Mouse (Mus musculus) midbrain, embryonic 11.5 days (tissue): Measurements from ENCODE around the gene Sec14l1. TPM values are rescaled to one million over a fixed set of nuclear protein-coding genes. Genes with fewer than 3 reads are reported as not detected.

ENCODE experiments used
- ATAC-seq: fragments of 200-750 bp; cut with Nextera tagmentation; 2 replicates; pipeline ENCODE4 v1.8.0; 2017; ENCODE audit warnings: moderate TSS enrichment, moderate library complexity; ENCODE audit not compliant: low FRiP score
- DNase-seq: peaks from one replicate; pipeline ENCODE4 v3.0.0; 2015; ENCODE audit warnings: low spot score; ENCODE audit errors: missing footprints
- H3K27ac ChIP-seq: fragments of 300-500 bp; sonication (generic); 2 replicates; pipeline ENCODE4 v1.5.1; 2014; ENCODE audit warnings: low read depth, low read length
- H3K27me3 ChIP-seq: fragments of 300-500 bp; sonication (generic); 2 replicates; pipeline ENCODE4 v1.6.1; 2014; ENCODE audit warnings: mild to moderate bottlenecking, low read length, moderate library complexity, mixed read lengths; ENCODE audit not compliant: control insufficient read depth, insufficient read depth
- H3K36me3 ChIP-seq: fragments of 300-500 bp; sonication (generic); 2 replicates; pipeline ENCODE4 v1.6.1; 2014; ENCODE audit warnings: mild to moderate bottlenecking, low read length, moderate library complexity, mixed read lengths; ENCODE audit not compliant: control insufficient read depth, insufficient read depth
- H3K4me1 ChIP-seq: fragments of 300-500 bp; sonication (generic); 2 replicates; pipeline ENCODE4 v1.6.1; 2014; ENCODE audit warnings: low read length; ENCODE audit not compliant: control insufficient read depth, insufficient read depth
- H3K4me2 ChIP-seq: fragments of 300-500 bp; sonication (generic); 2 replicates; pipeline ENCODE4 v1.6.1; 2014; ENCODE audit warnings: mild to moderate bottlenecking, moderate library complexity
- H3K4me3 ChIP-seq: fragments of 300-500 bp; sonication (generic); 2 replicates; pipeline ENCODE4 v1.5.1; 2014; ENCODE audit warnings: low read depth, low read length
- H3K9ac ChIP-seq: fragments of 300-500 bp; sonication (generic); 2 replicates; pipeline ENCODE4 v1.6.1; 2014; ENCODE audit warnings: low read length
- H3K9me3 ChIP-seq: fragments of 300-500 bp; sonication (generic); 2 replicates; pipeline ENCODE4 v1.6.1; 2016; ENCODE audit warnings: low read length; ENCODE audit not compliant: control insufficient read depth
- WGBS: fragments of 180-500 bp; shearing (Covaris S2); extraction: QIAGEN DNeasy Blood & Tissue Kit; methylation state at CpG from one replicate; pipeline ENCODE4 v1.1.7; 2014; 5-methylcytosine and 5-hydroxymethylcytosine counted together
- polyA plus RNA-seq: library from polyadenylated mRNA; unstranded; fragments of >200 nt; fragmentation: Nextera tagmentation; extraction: Ambion mirVana; gene quantifications from 2 replicates; pipeline ENCODE4 v1.2.1, GENCODE M21; 2014

Gene Sec14l1
- polyA plus RNA-seq, 1 experiment from 2014 or later: 36.7 TPM

GRCm38 (mm10) chr11:117104044-117104757 is 10.8 kb upstream of the Sec14l1 start:
- DNase-seq (no peak), ATAC-seq (no peak)
- H3K4me3 ChIP-seq: no peak overlapping the region
- peaks cover 4% of the 10 kb centered on the region for H3K4me1 ChIP-seq
- H3K27ac ChIP-seq: no peak overlapping the region
- no peaks in the 10 kb centered on the region for H3K9me3 ChIP-seq
- H3K36me3 ChIP-seq: no peaks in the 10 kb centered on the region
- H3K4me2 ChIP-seq: no peak overlapping the region
- H3K27me3 ChIP-seq: no peaks in the 10 kb centered on the region
- 88% methylated on average over 10 of the region's 10 CpGs for WGBS
- no peak overlapping the region for H3K9ac ChIP-seq

- Histone ChIP-seq H3K4me2 (no peak overlapping the region), H3K4me1 (peaks cover 4% of the 10 kb centered on the region), H3K36me3 (no peaks in the 10 kb centered on the region), H3K27ac (no peak overlapping the region), H3K4me3 (no peak overlapping the region), H3K9ac (no peak overlapping the region), H3K27me3 (no peaks in the 10 kb centered on the region), H3K9me3 (no peaks in the 10 kb centered on the region)
- no peak for ATAC-seq
- 74% methylated on average over 3 of the region's 3 CpGs for WGBS
- no peak for DNase-seq
Observed at GRCm38 (mm10) chr11:117105315-117105714, 9.7 kb upstream of the Sec14l1 start.

GRCm38 (mm10) chr11:117105850-117106249 is 9.1 kb upstream of the Sec14l1 start:
- Histone ChIP-seq H3K27me3 (no peaks in the 10 kb centered on the region), H3K36me3 (no peaks in the 10 kb centered on the region), H3K9ac (no peak overlapping the region), H3K27ac (no peak overlapping the region), H3K9me3 (no peaks in the 10 kb centered on the region), H3K4me1 (peaks cover 4% of the 10 kb centered on the region), H3K4me3 (no peak overlapping the region), H3K4me2 (no peak overlapping the region)
- ATAC-seq (no peak), DNase-seq (no peak)
- WGBS: 90% methylated on average over 7 of the region's 7 CpGs

- H3K9me3 ChIP-seq: no peaks in the 10 kb centered on the region
- DNase-seq: peak; percentile 89
- H3K4me3 ChIP-seq: no peak overlapping the region
- no peaks in the 10 kb centered on the region for H3K36me3 ChIP-seq
- peak overlapping the region; percentile 26; the same call in 1 of the 2 replicates for H3K9ac ChIP-seq
- no peak for ATAC-seq
- 17% methylated on average over 13 of the region's 13 CpGs for WGBS
- no peaks in the 10 kb centered on the region for H3K27me3 ChIP-seq
- no peak overlapping the region for H3K27ac ChIP-seq
- no peak overlapping the region for H3K4me2 ChIP-seq
- peaks cover 4% of the 10 kb centered on the region for H3K4me1 ChIP-seq
Observed at GRCm38 (mm10) chr11:117106633-117107334, 8.2 kb upstream of the Sec14l1 start.

- no peaks in the 10 kb centered on the region for H3K36me3 ChIP-seq
- no peak for DNase-seq
- no peaks in the 10 kb centered on the region for H3K27me3 ChIP-seq
- peaks cover 4% of the 10 kb centered on the region for H3K4me1 ChIP-seq
- H3K9me3 ChIP-seq: no peaks in the 10 kb centered on the region
- 95% methylated on average over 2 of the region's 2 CpGs for WGBS
- H3K4me3 ChIP-seq: no peak overlapping the region
- no peak for ATAC-seq
- no peak overlapping the region for H3K9ac ChIP-seq
- H3K27ac ChIP-seq: no peak overlapping the region
- H3K4me2 ChIP-seq: no peak overlapping the region
Observed at GRCm38 (mm10) chr11:117107837-117108236, 7.1 kb upstream of the Sec14l1 start.

GRCm38 (mm10) chr11:117108595-117108994 is 6.4 kb upstream of the Sec14l1 start:
- Histone ChIP-seq H3K4me2 (no peak overlapping the region), H3K9ac (no peak overlapping the region), H3K27me3 (no peaks in the 10 kb centered on the region), H3K4me3 (no peak overlapping the region), H3K36me3 (no peaks in the 10 kb centered on the region), H3K9me3 (no peaks in the 10 kb centered on the region), H3K27ac (no peak overlapping the region), H3K4me1 (peaks cover 4% of the 10 kb centered on the region)
- WGBS: 81% methylated on average over 9 of the region's 9 CpGs
- DNase-seq (no peak), ATAC-seq (no peak)

GRCm38 (mm10) chr11:117109179-117109954 is 5.6 kb upstream of the Sec14l1 start:
- H3K4me3 ChIP-seq: no peak overlapping the region
- H3K4me2 ChIP-seq: no peak overlapping the region
- no peaks in the 10 kb centered on the region for H3K27me3 ChIP-seq
- ATAC-seq: no peak
- no peak overlapping the region for H3K9ac ChIP-seq
- WGBS: 91% methylated on average over 12 of the region's 12 CpGs
- H3K27ac ChIP-seq: no peak overlapping the region
- peaks cover 7% of the 10 kb centered on the region for H3K4me1 ChIP-seq
- no peaks in the 10 kb centered on the region for H3K36me3 ChIP-seq
- H3K9me3 ChIP-seq: no peaks in the 10 kb centered on the region
- DNase-seq: no peak

- H3K9me3 ChIP-seq: no peaks in the 10 kb centered on the region
- H3K4me1 ChIP-seq: peaks cover 15% of the 10 kb centered on the region; the same call in 1 of the 2 replicates
- no peak for ATAC-seq
Observed at GRCm38 (mm10) chr11:117111967-117112648, 2.9 kb upstream of the Sec14l1 start.

More at GRCm38 (mm10) chr11:117111967-117112648, 2.9 kb upstream of the Sec14l1 start:
- DNase-seq: no peak
- no peak overlapping the region for H3K4me3 ChIP-seq
- H3K27ac ChIP-seq: no peak overlapping the region
- no peak overlapping the region for H3K4me2 ChIP-seq
- H3K9ac ChIP-seq: no peak overlapping the region
- H3K27me3 ChIP-seq: no peaks in the 10 kb centered on the region
- WGBS: 85% methylated on average over 11 of the region's 11 CpGs
- H3K36me3 ChIP-seq: no peaks in the 10 kb centered on the region
